ENCODE assay signal across 9 mouse cellular contexts in genomic region chr11:88481092-88481601, GRCm38 (mm10).
DNase-seq lines count a peak whose midpoint lies in the region; ATAC-seq lines count a peak whose summit lies in the region.
"Had no signal": no experiment of that assay in that cellular context is flagged by ENCODE, and none has a peak within 500 bp of the region (broad histone marks: within the 10 kb centered on the region; RNA-seq: fewer than 3 reads in every experiment).

No protein-coding gene starts in this region.

- peak overlapping the region; percentile 20 for H3K4me2 ChIP-seq in heart, embryonic 13.5 days
- H3K4me2 ChIP-seq in midbrain, embryonic 13.5 days (replicated peaks): peak overlapping the region; percentile 38

- peaks cover 94% of the 10 kb centered on the region for H3K4me1 ChIP-seq in heart, embryonic 13.5 days
- H3K4me1 ChIP-seq in hindbrain, embryonic 10.5 days (replicated peaks): peaks cover 92% of the 10 kb centered on the region
- H3K4me1 ChIP-seq in midbrain, embryonic 13.5 days (replicated peaks): peaks cover 83% of the 10 kb centered on the region

- DNase-seq in heart, adult 18-20 months: no peak
- peak; percentile 34 for DNase-seq in ZHBTc4 (ENCODE audit: low read depth, low spot score)
- DNase-seq in hindbrain, embryonic 10.5 days (ENCODE audit: low spot score): no peak
- no peak for DNase-seq in urinary bladder, adult 2 months (ENCODE audit: low spot score)
- DNase-seq in testis, postnatal 14 days (ENCODE audit: low spot score): no peak

- H3K9me3 ChIP-seq in heart, embryonic 13.5 days: no peaks in the 10 kb centered on the region
- H3K9me3 ChIP-seq in hindbrain, embryonic 10.5 days: no peaks in the 10 kb centered on the region
- no peaks in the 10 kb centered on the region for H3K9me3 ChIP-seq in midbrain, embryonic 13.5 days

- peak overlapping the region; percentile 77 for H3K27ac ChIP-seq in heart, embryonic 13.5 days (replicated peaks)
- H3K27ac ChIP-seq in hindbrain, embryonic 10.5 days: peak overlapping the region; percentile 94
- peak overlapping the region; percentile 96 for H3K27ac ChIP-seq in midbrain, embryonic 13.5 days

- WGBS in heart, embryonic 13.5 days: 65% methylated on average over 9 of the region's 9 CpGs
- 44% methylated on average over 9 of the region's 9 CpGs for WGBS in hindbrain, embryonic 10.5 days
- 9% methylated on average over 9 of the region's 9 CpGs for WGBS in midbrain, embryonic 13.5 days

- H3K4me3 ChIP-seq in heart, embryonic 13.5 days: no peak overlapping the region
- H3K4me3 ChIP-seq in hindbrain, embryonic 10.5 days: peak overlapping the region; percentile 30
- no peak overlapping the region for H3K4me3 ChIP-seq in midbrain, embryonic 13.5 days (replicated peaks)

- H3K27me3 ChIP-seq in heart, embryonic 13.5 days (replicated peaks): no peaks in the 10 kb centered on the region
- H3K27me3 ChIP-seq in hindbrain, embryonic 10.5 days (ENCODE audit: insufficient read depth, poor library complexity, severe bottlenecking): no peaks in the 10 kb centered on the region
- no peaks in the 10 kb centered on the region for H3K27me3 ChIP-seq in midbrain, embryonic 13.5 days
- H3K27me3 ChIP-seq: Patski had no signal

- H3K9ac ChIP-seq in heart, embryonic 13.5 days: peak overlapping the region; percentile 70
- H3K9ac ChIP-seq in midbrain, embryonic 13.5 days (replicated peaks): peak overlapping the region; percentile 10; the same call in 1 of the 2 replicates

- 0 out of 2 replicates have a peak, but pooled peaks cover 5% of the 10 kb centered on the region for H3K36me3 ChIP-seq in heart, embryonic 13.5 days
- H3K36me3 ChIP-seq in hindbrain, embryonic 10.5 days: peaks cover 43% of the 10 kb centered on the region
- H3K36me3 ChIP-seq in midbrain, embryonic 13.5 days: peaks cover under 1% of the 10 kb centered on the region; the same call in 1 of the 2 replicates

- ATAC-seq in heart, embryonic 13.5 days (ENCODE audit: extremely low read depth, insufficient number of reproducible peaks, low FRiP score, low TSS enrichment): no peak
- peak; percentile 51; the same call in 1 of the 2 replicates for ATAC-seq in midbrain, embryonic 13.5 days
- ATAC-seq in inflammation-experienced regulatory T-cells, adult 6 months: no peak
- ATAC-seq: Patski had no signal
